Mouse (Mus musculus): ENCODE measurements around the gene Epha6. TPM values are rescaled to one million over a fixed set of nuclear protein-coding genes. Genes with fewer than 3 reads are reported as not detected.

Epha6 gene
- polyA plus RNA-seq, 1 experiment = not detected

DNA sequence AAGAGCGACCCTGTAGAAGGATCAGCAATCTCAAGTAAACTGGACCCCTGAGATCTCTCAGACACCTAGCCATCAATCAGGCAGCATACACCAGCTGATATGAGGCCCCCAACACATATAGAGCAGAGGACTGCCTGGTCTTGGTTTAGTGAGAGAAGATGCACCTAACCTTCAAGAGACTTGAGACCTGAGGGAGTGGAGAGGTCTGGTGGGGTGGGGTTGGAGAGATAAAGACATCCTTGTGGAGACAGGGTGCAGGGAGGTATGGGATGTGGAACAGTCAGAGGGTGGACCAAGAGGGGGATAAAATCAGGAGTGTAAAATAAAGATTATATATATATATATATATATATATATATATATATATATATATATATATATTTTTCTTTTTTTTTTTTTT lies 105.8 kb downstream of the Epha6 start:
- Histone ChIP-seq H3K79me3 (ENCODE audit: low read depth) (no peaks in the 10 kb centered on the region), H3K27me3 (ENCODE audit: control insufficient read depth, insufficient read depth, insufficient read length) (no peaks in the 10 kb centered on the region), H3K79me2 (ENCODE audit: control insufficient read depth, insufficient read depth) (no peaks in the 10 kb centered on the region), H3ac (ENCODE audit: control insufficient read depth, insufficient read length, low read depth) (no peak overlapping the region), H3K4me3 (ENCODE audit: insufficient read depth, poor library complexity, severe bottlenecking) (no peak overlapping the region), H3K36me3 (ENCODE audit: control insufficient read depth, insufficient read depth) (no peaks in the 10 kb centered on the region)
- no peak for TF ChIP-seq USF1 (IDR thresholded peaks at IDR 0.05; ENCODE audit: low read depth)
- no peak for TF ChIP-seq MAX (IDR thresholded peaks at IDR 0.05)
- TF ChIP-seq FOSL1 (IDR thresholded peaks at IDR 0.05; ENCODE audit: insufficient read depth, low read length, poor library complexity, severe bottlenecking) = no peak
- no peak for TF ChIP-seq CTCF (IDR thresholded peaks at IDR 0.05; ENCODE audit: control insufficient read depth, insufficient read depth, insufficient read length)
- no peak for TF ChIP-seq MYOG (IDR thresholded peaks at IDR 0.05; ENCODE audit: control insufficient read depth, extremely low read depth, insufficient read length)
- TF ChIP-seq CEBPB (IDR thresholded peaks at IDR 0.05; ENCODE audit: low read depth) = no peak
- TF ChIP-seq MYOD1 (IDR thresholded peaks at IDR 0.05; ENCODE audit: control insufficient read depth, insufficient read length, low read depth) = no peak

DNA sequence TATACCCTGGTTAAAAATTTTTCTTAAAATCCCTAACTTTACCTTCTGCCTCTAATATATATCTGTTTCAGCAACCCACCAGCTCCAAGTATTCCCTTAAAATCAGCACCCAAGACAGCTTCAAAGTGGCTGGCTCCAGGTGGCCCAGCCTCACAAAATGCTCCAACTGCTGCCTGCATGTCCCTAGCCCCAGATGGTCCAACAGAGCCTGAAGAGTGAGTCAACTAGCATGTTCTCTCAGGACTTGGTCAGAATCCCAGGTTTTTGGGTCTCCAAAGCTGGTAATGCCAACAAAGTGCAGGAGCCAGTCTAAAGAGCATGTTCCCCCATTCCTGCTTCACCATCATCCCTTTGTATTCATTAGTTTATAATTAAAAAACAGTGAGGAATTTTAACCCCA lies 129.6 kb downstream of the Epha6 start:
- Histone ChIP-seq H3ac (ENCODE audit: control insufficient read depth, insufficient read length, low read depth) (no peak overlapping the region), H3K27me3 (ENCODE audit: control insufficient read depth, insufficient read depth, insufficient read length) (no peaks in the 10 kb centered on the region), H3K36me3 (ENCODE audit: control insufficient read depth, insufficient read depth) (no peaks in the 10 kb centered on the region), H3K4me3 (ENCODE audit: insufficient read depth, poor library complexity, severe bottlenecking) (no peak overlapping the region), H3K79me3 (ENCODE audit: low read depth) (no peaks in the 10 kb centered on the region), H3K79me2 (ENCODE audit: control insufficient read depth, insufficient read depth) (no peaks in the 10 kb centered on the region)
- TF ChIP-seq FOSL1 (IDR thresholded peaks at IDR 0.05; ENCODE audit: insufficient read depth, low read length, poor library complexity, severe bottlenecking) (no peak), MYOG (IDR thresholded peaks at IDR 0.05; ENCODE audit: control insufficient read depth, extremely low read depth, insufficient read length) (no peak), MAX (IDR thresholded peaks at IDR 0.05) (no peak), CEBPB (IDR thresholded peaks at IDR 0.05; ENCODE audit: low read depth) (no peak), MYOD1 (IDR thresholded peaks at IDR 0.05; ENCODE audit: control insufficient read depth, insufficient read length, low read depth) (no peak), USF1 (IDR thresholded peaks at IDR 0.05; ENCODE audit: low read depth) (no peak), CTCF (IDR thresholded peaks at IDR 0.05; ENCODE audit: control insufficient read depth, insufficient read depth, insufficient read length) (no peak)

GRCm38 (mm10) chr16:60468200-60468785 lies 137.0 kb downstream of the Epha6 start:
- H3ac ChIP-seq (ENCODE audit: control insufficient read depth, insufficient read length, low read depth) = no peak overlapping the region
- TF ChIP-seq MAX (IDR thresholded peaks at IDR 0.05) = no peak
- no peak for TF ChIP-seq CTCF (IDR thresholded peaks at IDR 0.05; ENCODE audit: control insufficient read depth, insufficient read depth, insufficient read length)
- no peak for TF ChIP-seq MYOG (IDR thresholded peaks at IDR 0.05; ENCODE audit: control insufficient read depth, extremely low read depth, insufficient read length)
- no peak for TF ChIP-seq MYOD1 (IDR thresholded peaks at IDR 0.05; ENCODE audit: control insufficient read depth, insufficient read length, low read depth)
- no peak for TF ChIP-seq CEBPB (IDR thresholded peaks at IDR 0.05; ENCODE audit: low read depth)
- TF ChIP-seq USF1 (IDR thresholded peaks at IDR 0.05; ENCODE audit: low read depth) = no peak
- no peak for TF ChIP-seq FOSL1 (IDR thresholded peaks at IDR 0.05; ENCODE audit: insufficient read depth, low read length, poor library complexity, severe bottlenecking)
- H3K4me3 ChIP-seq (ENCODE audit: insufficient read depth, poor library complexity, severe bottlenecking) = no peak overlapping the region
- no peaks in the 10 kb centered on the region for H3K79me2 ChIP-seq (ENCODE audit: control insufficient read depth, insufficient read depth)
- H3K36me3 ChIP-seq (ENCODE audit: control insufficient read depth, insufficient read depth) = no peaks in the 10 kb centered on the region
- no peaks in the 10 kb centered on the region for H3K79me3 ChIP-seq (ENCODE audit: low read depth)
- H3K27me3 ChIP-seq (ENCODE audit: control insufficient read depth, insufficient read depth, insufficient read length) = no peaks in the 10 kb centered on the region

DNA sequence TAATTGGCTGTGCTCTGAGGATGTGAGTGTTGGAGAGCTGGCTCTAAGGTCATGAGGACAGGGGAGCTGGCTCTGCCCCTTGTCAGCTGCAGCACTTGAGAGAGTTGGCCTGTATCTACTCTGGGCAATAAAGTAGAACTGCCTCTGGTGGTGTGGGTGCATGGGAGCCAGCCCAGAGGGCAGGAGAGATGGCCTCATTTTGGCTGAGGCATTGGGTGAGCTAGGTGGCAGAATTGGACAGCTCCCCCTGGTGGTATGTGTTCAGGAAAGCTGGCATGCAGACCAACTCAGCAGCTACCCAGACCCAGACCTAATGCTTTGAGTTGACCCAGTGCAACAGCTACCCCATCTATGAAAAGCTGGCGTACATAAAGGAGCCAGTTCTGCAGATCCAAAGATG lies 170.0 kb downstream of the Epha6 start:
- TF ChIP-seq MAX (IDR thresholded peaks at IDR 0.05) (no peak), FOSL1 (IDR thresholded peaks at IDR 0.05; ENCODE audit: insufficient read depth, low read length, poor library complexity, severe bottlenecking) (no peak)
- Histone ChIP-seq H3K27me3 (ENCODE audit: control insufficient read depth, insufficient read depth, insufficient read length) (no peaks in the 10 kb centered on the region), H3ac (ENCODE audit: control insufficient read depth, insufficient read length, low read depth) (no peak overlapping the region), H3K79me3 (ENCODE audit: low read depth) (no peaks in the 10 kb centered on the region), H3K36me3 (ENCODE audit: control insufficient read depth, insufficient read depth) (no peaks in the 10 kb centered on the region), H3K4me3 (ENCODE audit: insufficient read depth, poor library complexity, severe bottlenecking) (no peak overlapping the region), H3K79me2 (ENCODE audit: control insufficient read depth, insufficient read depth) (no peaks in the 10 kb centered on the region)

- TF ChIP-seq MYOD1 (IDR thresholded peaks at IDR 0.05; ENCODE audit: control insufficient read depth, insufficient read length, low read depth) (no peak), MAX (IDR thresholded peaks at IDR 0.05) (no peak), FOSL1 (IDR thresholded peaks at IDR 0.05; ENCODE audit: insufficient read depth, low read length, poor library complexity, severe bottlenecking) (no peak), MYOG (IDR thresholded peaks at IDR 0.05; ENCODE audit: control insufficient read depth, extremely low read depth, insufficient read length) (no peak), CTCF (IDR thresholded peaks at IDR 0.05; ENCODE audit: control insufficient read depth, insufficient read depth, insufficient read length) (no peak), CEBPB (IDR thresholded peaks at IDR 0.05; ENCODE audit: low read depth) (no peak), USF1 (IDR thresholded peaks at IDR 0.05; ENCODE audit: low read depth) (no peak)
- Histone ChIP-seq H3ac (ENCODE audit: control insufficient read depth, insufficient read length, low read depth) (no peak overlapping the region), H3K36me3 (ENCODE audit: control insufficient read depth, insufficient read depth) (no peaks in the 10 kb centered on the region), H3K79me2 (ENCODE audit: control insufficient read depth, insufficient read depth) (no peaks in the 10 kb centered on the region), H3K79me3 (ENCODE audit: low read depth) (no peaks in the 10 kb centered on the region), H3K4me3 (ENCODE audit: insufficient read depth, poor library complexity, severe bottlenecking) (no peak overlapping the region), H3K27me3 (ENCODE audit: control insufficient read depth, insufficient read depth, insufficient read length) (no peaks in the 10 kb centered on the region)
Observed at GRCm38 (mm10) chr16:60434241-60434640, 171.1 kb downstream of the Epha6 start.

- TF ChIP-seq MYOG (IDR thresholded peaks at IDR 0.05; ENCODE audit: control insufficient read depth, extremely low read depth, insufficient read length) = no peak
- no peak for TF ChIP-seq MAX (IDR thresholded peaks at IDR 0.05)
- TF ChIP-seq MYOD1 (IDR thresholded peaks at IDR 0.05; ENCODE audit: control insufficient read depth, insufficient read length, low read depth) = no peak
- Histone ChIP-seq H3ac (ENCODE audit: control insufficient read depth, insufficient read length, low read depth) (no peak overlapping the region), H3K4me3 (ENCODE audit: insufficient read depth, poor library complexity, severe bottlenecking) (no peak overlapping the region), H3K79me2 (ENCODE audit: control insufficient read depth, insufficient read depth) (no peaks in the 10 kb centered on the region), H3K36me3 (ENCODE audit: control insufficient read depth, insufficient read depth) (no peaks in the 10 kb centered on the region), H3K27me3 (ENCODE audit: control insufficient read depth, insufficient read depth, insufficient read length) (no peaks in the 10 kb centered on the region), H3K79me3 (ENCODE audit: low read depth) (no peaks in the 10 kb centered on the region)
Observed at GRCm38 (mm10) chr16:60395306-60395705, 210.0 kb downstream of the Epha6 start.

Measured in C2C12 (cell line).